Mouse (Mus musculus) left cerebral cortex, adult 8-10 months (tissue): ENCODE measurements at regions not wholly inside any gene's neighbourhood (a gene's known extent, or its start where the extent isn't known, plus 50 kb on each side); places are given as distances from the start of the nearest gene placed in this dataset.
A peak's percentile ranks its signal among the peaks of the same experiment; 100 is the strongest.

ENCODE experiments used
- DNase-seq, 2 experiments: peaks; one replicate each; pipeline ENCODE4 v3.0.0; 2022; ENCODE audit warnings: low spot score in 2 of 2

DNA sequence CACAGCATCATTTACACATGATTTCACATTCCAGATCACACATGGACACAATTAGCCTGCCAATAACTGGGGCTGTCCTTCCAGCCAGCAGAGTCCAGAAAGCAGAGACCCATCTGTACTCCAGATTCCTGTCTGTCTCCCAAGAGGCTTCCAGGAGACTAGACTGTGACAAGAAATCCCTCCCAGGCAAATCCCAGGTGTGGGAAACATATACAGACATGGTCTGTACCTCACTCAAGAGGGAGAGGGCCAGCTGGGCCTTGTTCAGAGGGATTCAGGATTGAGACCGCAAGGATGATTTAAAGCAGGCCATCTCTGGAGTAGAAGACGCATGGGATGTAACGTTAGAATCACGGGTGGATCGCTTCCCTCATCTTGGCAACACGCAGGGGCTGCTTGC is 182.7 kb upstream of the Prr30 start:
- no peak for DNase-seq

GRCm38 (mm10) chr14:101381943-101382342 is 181.8 kb upstream of the Prr30 start:
- DNase-seq, result no peak

DNA sequence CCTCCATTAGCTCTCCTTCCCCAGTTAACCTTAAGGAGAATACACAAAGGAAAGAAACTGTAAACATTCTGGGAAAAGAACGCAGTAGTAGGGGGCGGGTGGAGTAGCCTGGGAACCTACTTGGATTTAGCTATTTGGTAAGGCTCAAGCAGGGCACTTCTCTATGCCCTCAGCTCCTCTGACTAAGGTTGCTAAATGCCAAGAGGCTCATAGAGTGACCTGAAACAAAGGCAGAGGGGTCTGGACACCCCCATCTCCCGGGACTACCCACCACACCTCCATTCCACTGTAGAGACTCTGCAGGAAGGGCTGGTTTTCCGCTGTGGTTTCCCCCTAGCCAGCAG is 179.5 kb upstream of the Prr30 start:
- no peak for DNase-seq

DNA sequence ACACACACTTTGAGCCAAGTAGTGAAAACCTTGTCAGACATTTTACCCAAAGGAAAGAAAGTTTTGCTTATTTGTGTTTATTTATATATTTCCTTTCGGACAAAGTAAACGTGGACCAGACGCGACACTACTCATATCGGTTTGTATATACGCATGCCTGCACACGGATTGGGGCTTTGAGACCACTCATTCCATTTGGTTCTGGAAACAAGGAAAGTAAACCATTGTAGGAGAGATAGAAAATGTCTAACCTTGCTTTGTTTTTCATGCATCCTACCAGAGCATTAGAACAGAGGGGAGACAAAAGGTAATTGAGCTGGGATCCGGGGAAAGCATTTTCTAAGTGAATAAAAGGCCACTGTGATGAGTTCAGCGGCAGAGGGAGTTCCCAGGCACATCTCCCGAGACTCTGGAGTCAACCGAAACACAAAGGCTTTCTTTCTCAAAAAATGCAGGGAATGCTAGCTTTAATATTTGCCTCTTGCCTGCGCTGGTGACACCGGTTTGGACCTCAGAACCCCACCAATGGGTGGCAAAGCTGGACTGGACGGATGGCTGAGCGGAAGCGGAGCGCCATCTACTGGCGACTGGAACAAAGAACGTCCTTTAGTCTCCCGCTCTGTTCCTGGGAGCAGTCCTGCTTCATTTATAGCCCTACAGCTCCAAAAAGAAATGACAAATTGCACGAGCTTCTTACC is 179.0 kb upstream of the Prr30 start:
- DNase-seq, result peak; percentile 36 to 67

GRCm38 (mm10) chr14:101378545-101378944 is 178.4 kb upstream of the Prr30 start:
- no peak for DNase-seq

DNA sequence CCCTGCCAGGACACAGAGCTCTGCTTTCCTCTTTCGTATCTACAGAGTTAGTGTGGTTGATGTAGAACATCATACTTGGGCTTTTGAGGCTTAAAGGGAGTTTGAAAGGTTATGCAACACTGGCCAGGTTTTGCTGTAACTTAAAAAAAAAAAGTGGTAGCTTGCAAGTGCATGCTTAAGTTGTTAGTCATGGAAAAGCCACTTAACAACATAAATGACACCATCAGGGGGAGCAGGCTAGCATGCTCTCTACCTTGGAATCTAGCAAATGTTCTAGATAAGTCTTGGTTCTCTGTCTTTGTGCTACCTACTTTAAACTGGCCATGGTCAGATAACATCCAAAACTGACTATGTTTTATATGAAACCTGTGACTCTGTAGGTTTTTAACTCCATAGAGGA is 176.6 kb upstream of the Prr30 start:
- DNase-seq, result no peak

DNA sequence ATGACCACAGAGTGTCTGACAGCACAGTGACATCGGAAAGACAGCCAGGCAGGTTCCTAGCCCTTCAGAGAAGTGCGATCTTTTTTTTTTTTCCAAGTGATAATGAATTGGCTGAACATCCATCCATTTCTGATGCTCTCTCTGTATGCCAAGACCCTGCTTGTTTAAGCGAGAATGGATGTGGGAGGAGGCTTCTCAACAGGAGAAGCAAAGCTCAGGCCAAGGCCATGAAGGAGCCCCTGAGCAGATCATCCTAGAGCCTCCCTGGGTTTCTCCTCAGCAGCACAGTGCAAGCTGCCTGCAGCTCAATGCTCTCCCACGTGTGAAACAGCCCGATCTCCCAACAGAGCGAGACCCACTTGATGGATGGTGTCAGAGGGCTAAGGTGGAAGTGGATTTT is 175.7 kb upstream of the Prr30 start:
- no peak for DNase-seq

DNA sequence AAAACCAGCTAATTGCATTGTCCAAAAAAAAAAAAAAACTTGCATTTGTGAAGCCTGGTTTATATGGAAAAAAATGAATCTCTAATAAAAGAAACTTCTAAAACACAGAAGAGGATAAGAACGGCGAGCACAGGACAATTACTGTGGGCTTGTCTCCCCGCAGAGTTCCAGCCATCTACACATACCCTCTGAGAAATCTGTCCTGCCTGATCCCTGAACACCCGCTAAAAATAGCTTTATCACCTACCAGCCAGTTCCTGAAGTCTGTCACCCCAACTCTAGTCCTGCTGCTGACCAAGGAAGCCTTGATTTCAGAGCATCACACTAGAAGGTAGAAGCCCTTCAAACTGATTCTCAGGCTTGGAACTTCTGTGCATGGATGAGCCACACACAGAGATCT is 173.7 kb upstream of the Prr30 start:
- DNase-seq, result no peak

GRCm38 (mm10) chr14:101359860-101360259 is 159.7 kb upstream of the Prr30 start:
- no peak for DNase-seq

GRCm38 (mm10) chr14:101353009-101353378 is 152.9 kb upstream of the Prr30 start:
- no peak for DNase-seq

DNA sequence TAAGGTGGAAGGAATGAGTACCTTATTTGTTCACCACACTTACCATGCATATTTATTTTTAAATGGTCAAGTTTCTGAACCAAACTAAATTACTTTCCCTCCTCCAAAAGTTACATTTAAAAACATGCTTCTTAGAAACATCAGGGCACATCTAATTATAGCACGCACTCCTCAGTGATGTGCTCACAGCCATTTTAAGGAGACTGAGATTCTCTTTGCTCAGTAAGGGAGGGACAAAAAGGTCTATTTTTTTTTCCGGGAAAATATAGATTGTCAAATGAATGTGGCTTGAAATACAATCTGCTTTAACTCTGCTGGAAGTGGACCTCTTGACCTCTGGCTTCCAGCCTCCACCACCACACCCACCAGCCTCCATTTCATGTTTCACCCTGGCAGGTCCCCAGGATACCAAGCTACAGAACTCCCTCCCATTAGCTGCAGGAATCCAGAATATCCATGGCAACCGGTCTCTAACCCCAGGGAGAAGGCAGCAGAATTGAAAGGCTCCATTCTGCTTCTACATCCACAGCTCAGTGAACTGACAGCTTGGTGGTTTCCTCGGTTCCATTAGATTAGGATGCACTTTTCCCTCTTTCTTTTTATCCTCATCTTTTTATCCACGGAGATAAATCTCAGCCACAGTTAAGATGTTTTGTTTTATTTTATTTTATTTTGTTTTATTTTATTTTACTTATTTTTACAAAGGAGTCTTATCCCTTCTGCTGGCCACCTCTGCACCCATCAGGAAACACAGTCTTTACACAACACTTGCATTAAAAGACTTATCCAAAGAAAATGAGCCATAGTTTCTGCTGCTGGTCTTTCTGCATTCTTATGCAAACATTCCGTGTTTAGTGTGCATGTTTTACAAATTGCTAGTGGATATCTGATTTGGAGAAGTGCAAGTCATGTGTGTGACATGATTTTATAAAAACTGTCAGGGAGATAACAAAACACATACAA is 152.2 kb upstream of the Prr30 start:
- DNase-seq, result peak in 1 of 2 experiments; percentile 14

GRCm38 (mm10) chr14:101340331-101340730 is 140.2 kb upstream of the Prr30 start:
- no peak for DNase-seq

- no peak for DNase-seq
Observed at GRCm38 (mm10) chr14:101332015-101332414, 131.9 kb upstream of the Prr30 start.

DNA sequence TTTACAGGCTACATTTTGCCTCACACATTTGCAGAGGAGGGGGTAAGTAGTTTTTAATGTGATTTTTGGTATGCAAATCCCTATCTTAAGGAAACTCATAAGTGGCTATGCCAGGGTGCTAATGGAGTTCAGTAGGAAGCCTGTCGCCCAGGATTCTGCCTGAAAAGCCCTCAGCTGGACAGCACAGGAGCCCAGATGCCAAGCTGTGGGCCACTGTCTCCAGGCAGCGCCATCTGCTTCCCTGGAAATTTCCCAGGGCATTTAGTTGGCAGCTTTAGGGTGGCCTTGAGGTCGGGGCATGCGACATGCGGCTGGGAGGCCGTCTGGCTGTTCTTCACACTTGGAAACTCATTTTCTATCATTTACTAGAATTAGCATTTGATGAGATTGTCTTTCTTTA is 127.3 kb upstream of the Prr30 start:
- peak in 1 of 2 experiments; percentile 9 for DNase-seq

- no peak for DNase-seq
Observed at GRCm38 (mm10) chr14:101326477-101326941, 126.4 kb upstream of the Prr30 start.

- no peak for DNase-seq
Observed at GRCm38 (mm10) chr14:101323361-101323760, 123.2 kb upstream of the Prr30 start.

DNA sequence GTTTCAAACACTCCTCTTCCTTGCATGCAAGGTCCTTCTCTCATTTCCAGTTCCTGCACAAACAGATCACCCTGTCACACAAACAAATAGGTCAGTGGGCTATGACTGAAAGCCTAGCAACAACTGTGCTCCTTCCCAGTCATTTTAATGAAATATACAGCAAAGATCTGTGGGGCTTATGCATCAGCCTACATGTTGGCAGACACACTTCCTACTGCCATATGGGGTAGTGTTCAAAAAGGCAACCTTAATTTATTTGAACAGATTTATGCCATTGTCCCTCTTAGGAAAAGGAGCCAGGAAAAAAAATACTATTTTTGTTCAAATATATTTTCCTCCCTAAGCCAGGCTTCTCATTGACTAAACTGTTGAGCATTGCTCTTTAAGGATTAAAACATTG is 107.8 kb upstream of the Prr30 start:
- no peak for DNase-seq

DNA sequence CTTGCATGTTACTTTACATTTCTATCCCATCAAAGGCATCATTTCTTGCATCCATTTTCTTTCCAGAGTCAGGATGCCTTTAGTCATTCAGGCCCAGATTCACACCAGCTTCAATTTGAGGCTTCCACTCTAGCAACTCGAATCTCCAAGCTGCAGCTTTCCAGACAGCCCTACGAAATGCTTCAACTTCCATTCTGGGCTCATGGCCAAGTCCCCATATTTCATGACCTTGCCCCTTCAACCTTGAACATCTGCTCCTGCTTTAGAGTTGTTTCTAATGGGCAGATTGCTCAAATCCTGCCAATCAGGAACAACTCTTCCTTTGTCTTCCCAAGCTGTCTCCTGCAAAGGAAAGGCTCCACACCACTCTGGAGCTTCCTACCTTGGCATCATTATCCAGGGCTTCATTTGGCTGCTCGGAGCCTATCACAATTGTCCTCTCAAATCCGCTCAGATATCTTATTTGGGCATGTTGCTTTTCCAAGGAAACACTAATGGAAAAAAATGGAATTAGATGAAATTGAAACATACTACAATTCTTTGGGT is 104.4 kb upstream of the Prr30 start:
- no peak for DNase-seq

DNA sequence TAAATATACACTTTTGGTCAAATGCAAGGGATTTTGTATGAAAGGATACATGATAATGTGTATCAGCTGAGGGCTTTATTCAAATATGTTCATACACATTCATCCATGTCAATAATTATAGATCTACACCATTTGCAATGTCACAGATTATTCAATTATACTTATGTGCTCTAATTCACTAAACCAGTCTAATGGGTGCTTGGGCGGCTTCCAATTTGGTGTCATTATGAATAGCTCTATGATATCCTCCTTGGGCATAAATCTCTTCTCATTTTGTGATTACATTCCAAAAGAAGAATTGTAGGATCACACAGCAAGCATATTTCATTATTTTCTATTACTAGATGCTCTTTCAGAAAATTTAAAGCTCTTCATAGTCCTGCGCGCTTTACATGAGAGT is 97.7 kb upstream of the Prr30 start:
- DNase-seq, result no peak

DNA sequence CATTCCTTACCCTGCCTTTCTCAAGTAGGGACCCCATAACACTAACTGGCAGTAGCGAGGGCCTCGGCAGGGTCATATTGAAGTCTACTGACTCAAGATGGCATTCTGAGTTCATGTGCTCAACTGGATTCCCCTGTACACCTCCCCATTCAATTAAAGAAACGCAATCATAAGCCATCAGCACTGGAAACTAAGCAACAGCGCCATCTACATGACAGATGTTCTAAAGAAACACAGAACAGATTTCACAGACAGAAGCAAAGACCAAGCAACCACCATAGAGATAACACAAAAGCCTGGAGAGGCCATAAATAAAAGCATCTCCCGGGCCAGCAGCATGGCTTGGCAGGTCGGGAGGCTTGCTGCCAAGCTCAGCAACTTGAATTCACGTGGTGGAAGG is 94.6 kb upstream of the Prr30 start:
- DNase-seq, result peak in 1 of 2 experiments; percentile 5

DNA sequence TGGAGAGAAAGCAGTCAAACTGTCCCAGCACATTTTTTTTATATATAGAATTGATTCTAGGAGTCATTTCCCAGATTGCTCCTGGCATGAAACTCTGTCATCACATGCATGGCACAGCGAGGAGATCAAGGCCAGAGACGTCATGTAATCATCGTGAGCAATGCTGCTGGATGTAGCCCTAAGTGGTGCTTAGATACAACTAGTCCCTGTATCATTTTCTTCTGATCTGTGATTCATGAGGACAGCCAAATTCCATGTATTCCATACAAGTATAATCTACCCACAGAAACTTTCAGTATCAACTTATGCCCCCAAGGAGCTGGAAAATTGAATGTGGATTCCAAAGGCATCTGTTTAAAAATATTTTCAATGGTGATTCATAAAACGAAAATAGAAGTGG is 87.6 kb upstream of the Prr30 start:
- no peak for DNase-seq

- no peak for DNase-seq
Observed at GRCm38 (mm10) chr14:101269048-101269789, 69.1 kb upstream of the Prr30 start.
